Mouse (Mus musculus) brain, embryonic 14.5 days (tissue): ENCODE data around the gene Abhd10.

ENCODE experiments used
- CTCF ChIP-seq: fragments of 200-500 bp; IDR thresholded peaks from 2 replicates; pipeline ENCODE4 v1.5.1; 2012; ENCODE audit warnings: inconsistent platforms, mild to moderate bottlenecking, moderate library complexity, borderline replicate concordance; ENCODE audit not compliant: insufficient read depth, insufficient read length; ENCODE audit errors: extremely low read depth
- POLR2A ChIP-seq: fragments of 200-500 bp; IDR thresholded peaks from 2 replicates; pipeline ENCODE4 v1.6.1; 2012; ENCODE audit warnings: mild to moderate bottlenecking, inconsistent platforms, borderline replicate concordance; ENCODE audit not compliant: poor library complexity, insufficient read depth, insufficient read length, severe bottlenecking; ENCODE audit errors: extremely low read depth

DNA sequence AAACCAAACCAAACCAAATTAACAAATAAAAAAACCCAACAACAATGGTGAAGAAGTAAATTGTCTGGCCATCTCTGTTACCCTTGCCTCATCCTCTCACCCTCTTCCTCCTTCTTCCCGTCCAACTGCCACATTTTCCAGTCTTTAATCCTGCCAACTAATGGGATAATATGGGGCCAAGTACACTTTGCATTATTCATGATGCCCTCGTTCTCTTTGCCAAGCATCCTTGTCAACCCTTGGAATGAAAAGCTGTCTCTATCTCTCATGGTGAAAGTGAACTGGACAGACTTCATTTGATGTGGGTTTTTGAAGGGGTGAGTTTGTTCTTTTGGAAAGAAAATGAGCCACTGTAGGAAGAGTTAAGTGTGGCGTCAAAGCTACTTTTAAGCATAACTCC is 49.9 kb downstream of the Abhd10 start:
- TF ChIP-seq POLR2A, result no peak
- TF ChIP-seq CTCF, result no peak
